Mouse (Mus musculus): ENCODE results near the gene Odf4.

- TF ChIP-seq CTCF (IDR thresholded peaks at IDR 0.05; ENCODE audit: low read depth) = no peak
- no peak for TF ChIP-seq EP300 (IDR thresholded peaks at IDR 0.05; ENCODE audit: low read depth)
Measured at GRCm38 (mm10) chr11:68957308-68957707, 30.4 kb upstream of the Odf4 start, which contains the start of gene Arhgef15.

All from heart, postnatal 0 days (tissue).